Mouse (Mus musculus) stomach, postnatal 0 days (tissue): ENCODE data around the gene Depp1.

Source experiments
- CTCF ChIP-seq: IDR thresholded peaks from 2 replicates; pipeline ENCODE4 v1.5.1; 2016; ENCODE audit warnings: antibody characterized with exemption, low read depth, mild to moderate bottlenecking, moderate library complexity
- EP300 ChIP-seq: optimal IDR thresholded peaks from 2 replicates; pipeline ENCODE3; 2016; ENCODE audit warnings: antibody characterized with exemption

GRCm38 (mm10) chr6:116682317-116682716 is 31.9 kb downstream of the Depp1 start:
- TF ChIP-seq CTCF (no peak), EP300 (no peak)
